Mouse (Mus musculus) gonadal fat pad, adult 2 months (tissue): ENCODE results near the gene Nek4. TPM values are rescaled to one million over a fixed set of nuclear protein-coding genes. Genes with fewer than 3 reads are reported as not detected.

ENCODE experiments used
- DNase-seq: peaks from one replicate; pipeline ENCODE4 v3.0.0-alpha.2; 2012; ENCODE audit warnings: low read depth
- polyA plus RNA-seq: library from polyadenylated mRNA; depleted of rRNA; stranded (reverse); fragments of >200 nt; gene quantifications from 2 replicates; pipeline ENCODE4 v1.2.3, GENCODE M21; 2012; rRNA removed

Gene Nek4
- polyA plus RNA-seq = 6.3 and 9.6 TPM in 2 replicates

- DNase-seq = peak; percentile 38
Observed at GRCm38 (mm10) chr14:30951154-30951825, at the start of gene Nek4. Gene Nek4, plus strand, starts transcription at chr14:30951377.

- DNase-seq = no peak
Observed at GRCm38 (mm10) chr14:30902628-30903027, 48.5 kb upstream of the Nek4 start.

- DNase-seq = no peak
Observed at GRCm38 (mm10) chr14:30903036-30903435, 48.1 kb upstream of the Nek4 start.

- no peak for DNase-seq
Observed at GRCm38 (mm10) chr14:30904307-30904706, 46.9 kb upstream of the Nek4 start.

- DNase-seq = no peak
Observed at GRCm38 (mm10) chr14:30906001-30906400, 45.2 kb upstream of the Nek4 start.

- peak; percentile 79 for DNase-seq
Observed at GRCm38 (mm10) chr14:30907814-30908265, 43.3 kb upstream of the Nek4 start.

GRCm38 (mm10) chr14:30911141-30911540 is 40.0 kb upstream of the Nek4 start:
- DNase-seq = peak; percentile 96

- DNase-seq = no peak
Observed at GRCm38 (mm10) chr14:30912641-30913040, 38.5 kb upstream of the Nek4 start.

GRCm38 (mm10) chr14:30913404-30913803 is 37.8 kb upstream of the Nek4 start:
- no peak for DNase-seq

GRCm38 (mm10) chr14:30916516-30916915 is 34.7 kb upstream of the Nek4 start:
- no peak for DNase-seq

GRCm38 (mm10) chr14:30922053-30922670 is 29.0 kb upstream of the Nek4 start:
- no peak for DNase-seq

GRCm38 (mm10) chr14:30923375-30924105 is 27.6 kb upstream of the Nek4 start, which contains the start of gene Itih3:
Gene Itih3, minus strand, starts transcription at chr14:30923760.
- DNase-seq = no peak

GRCm38 (mm10) chr14:30925492-30925891 is 25.7 kb upstream of the Nek4 start:
- DNase-seq = no peak

- no peak for DNase-seq
Observed at GRCm38 (mm10) chr14:30930386-30930785, 20.8 kb upstream of the Nek4 start.

- no peak for DNase-seq
Observed at GRCm38 (mm10) chr14:30933351-30933750, 17.8 kb upstream of the Nek4 start.

- DNase-seq = no peak
Observed at GRCm38 (mm10) chr14:30942254-30942653, 8.9 kb upstream of the Nek4 start.

GRCm38 (mm10) chr14:30943038-30943437 is 8.1 kb upstream of the Nek4 start, which contains the start of gene Itih1:
Gene Itih1, minus strand, starts transcription at chr14:30943289.
- no peak for DNase-seq

- no peak for DNase-seq
Observed at GRCm38 (mm10) chr14:30943860-30944674, 7.1 kb upstream of the Nek4 start.

GRCm38 (mm10) chr14:30944745-30945144 is 6.4 kb upstream of the Nek4 start:
- DNase-seq = no peak

GRCm38 (mm10) chr14:30949986-30950385 is 1.2 kb upstream of the Nek4 start:
- no peak for DNase-seq

GRCm38 (mm10) chr14:30958517-30958916 is 7.3 kb downstream of the Nek4 start:
- no peak for DNase-seq

- DNase-seq = no peak
Observed at GRCm38 (mm10) chr14:30959031-30959430, 7.9 kb downstream of the Nek4 start.
